Mouse (Mus musculus): ENCODE results near the gene Pdlim7. TPM values are rescaled to one million over a fixed set of nuclear protein-coding genes. Genes with fewer than 3 reads are reported as not detected.

The Pdlim7 gene
- 75.3 and 103 TPM in 2 replicates for polyA plus RNA-seq (2012; rRNA removed)

GRCm38 (mm10) chr13:55513111-55513748 is at the start of gene Pdlim7:
TSS of gene Pdlim7 (minus strand) at chr13:55513676.

GRCm38 (mm10) chr13:55536194-55537175 is 23.0 kb upstream of the Pdlim7 start, which contains the start of gene Ddx41:
TSS of gene Ddx41 (minus strand) at chr13:55536658.

GRCm38 (mm10) chr13:55529198-55529915 is 15.9 kb upstream of the Pdlim7 start, which contains the start of gene Dok3:
TSS of gene Dok3 (minus strand) at chr13:55529296.

GRCm38 (mm10) chr13:55487578-55488498 is 25.6 kb downstream of the Pdlim7 start, which contains the start of gene Dbn1:
TSS of gene Dbn1 (minus strand) at chr13:55488111.

GRCm38 (mm10) chr13:55464027-55464884 is 49.2 kb downstream of the Pdlim7 start, which contains the start of gene Prr7:
TSS of gene Prr7 (plus strand) at chr13:55464267.

Other genes with a start within 250 kb of the Pdlim7 start
- gene Prelid1, start 193.2 kb downstream of the Pdlim7 start, polyA plus RNA-seq (2012; rRNA removed) = 250 and 287 TPM in 2 replicates
- gene Rab24, start 191.7 kb downstream of the Pdlim7 start, polyA plus RNA-seq (2012; rRNA removed) = 125 and 186 TPM in 2 replicates
- 38.5 and 43.5 TPM in 2 replicates for gene Mxd3, start 183.9 kb downstream of the Pdlim7 start, polyA plus RNA-seq (2012; rRNA removed)
- gene Lman2, start 150.9 kb downstream of the Pdlim7 start, polyA plus RNA-seq (2012; rRNA removed) = 69.7 and 78.2 TPM in 2 replicates
- 0.42 and 0.62 TPM in 2 replicates for gene Rgs14, start 143.9 kb downstream of the Pdlim7 start, polyA plus RNA-seq (2012; rRNA removed)
- 0.12 TPM in 1 of 2 replicates, not detected in the other for gene Slc34a1, start 115.5 kb downstream of the Pdlim7 start, polyA plus RNA-seq (2012; rRNA removed)
- gene Pfn3, start 98.4 kb downstream of the Pdlim7 start, polyA plus RNA-seq (2012; rRNA removed) = not detected in 2 replicates
- gene F12, start 86.9 kb downstream of the Pdlim7 start, polyA plus RNA-seq (2012; rRNA removed) = 1.5 and 2.4 TPM in 2 replicates
- gene Grk6, start 68.6 kb downstream of the Pdlim7 start, polyA plus RNA-seq (2012; rRNA removed) = 81.0 and 83.8 TPM in 2 replicates
- gene Prr7, start 49.4 kb downstream of the Pdlim7 start, polyA plus RNA-seq (2012; rRNA removed) = 18.6 and 23.3 TPM in 2 replicates
- 432 and 1,182 TPM in 2 replicates for gene Dbn1, start 25.6 kb downstream of the Pdlim7 start, polyA plus RNA-seq (2012; rRNA removed)
- gene Dok3, start 15.6 kb upstream of the Pdlim7 start, polyA plus RNA-seq (2012; rRNA removed) = 8.2 and 15.0 TPM in 2 replicates
- 100 and 105 TPM in 2 replicates for gene Ddx41, start 23.0 kb upstream of the Pdlim7 start, polyA plus RNA-seq (2012; rRNA removed)
- gene Fam193b, start 57.4 kb upstream of the Pdlim7 start, polyA plus RNA-seq (2012; rRNA removed) = 137 and 175 TPM in 2 replicates
- 147 and 149 TPM in 2 replicates for gene Tmed9, start 60.1 kb upstream of the Pdlim7 start, polyA plus RNA-seq (2012; rRNA removed)
- 27.5 and 30.1 TPM in 2 replicates for gene B4galt7, start 86.2 kb upstream of the Pdlim7 start, polyA plus RNA-seq (2012; rRNA removed)
- 70.0 and 78.8 TPM in 2 replicates for gene Caml, start 109.3 kb upstream of the Pdlim7 start, polyA plus RNA-seq (2012; rRNA removed)
- 67.7 and 99.4 TPM in 2 replicates for gene Ddx46, start 121.4 kb upstream of the Pdlim7 start, polyA plus RNA-seq (2012; rRNA removed)
- gene B230219D22Rik, start 179.4 kb upstream of the Pdlim7 start, polyA plus RNA-seq (2012; rRNA removed) = 51.4 and 83.6 TPM in 2 replicates
- gene Txndc15, start 201.0 kb upstream of the Pdlim7 start, polyA plus RNA-seq (2012; rRNA removed) = 51.8 and 54.3 TPM in 2 replicates
- 38.8 and 48.8 TPM in 2 replicates for gene Pcbd2, start 213.7 kb upstream of the Pdlim7 start, polyA plus RNA-seq (2012; rRNA removed)

Data from central nervous system, embryonic 11.5 days (tissue).